Mouse (Mus musculus): Measurements from ENCODE around the gene Sirt2. TPM values are rescaled to one million over a fixed set of nuclear protein-coding genes. Genes with fewer than 3 reads are reported as not detected.
A peak's percentile ranks its signal among the peaks of the same experiment; 100 is the strongest.

Gene Sirt2
- polyA plus RNA-seq, 1 experiment from 2014 or later: 130 TPM

DNA sequence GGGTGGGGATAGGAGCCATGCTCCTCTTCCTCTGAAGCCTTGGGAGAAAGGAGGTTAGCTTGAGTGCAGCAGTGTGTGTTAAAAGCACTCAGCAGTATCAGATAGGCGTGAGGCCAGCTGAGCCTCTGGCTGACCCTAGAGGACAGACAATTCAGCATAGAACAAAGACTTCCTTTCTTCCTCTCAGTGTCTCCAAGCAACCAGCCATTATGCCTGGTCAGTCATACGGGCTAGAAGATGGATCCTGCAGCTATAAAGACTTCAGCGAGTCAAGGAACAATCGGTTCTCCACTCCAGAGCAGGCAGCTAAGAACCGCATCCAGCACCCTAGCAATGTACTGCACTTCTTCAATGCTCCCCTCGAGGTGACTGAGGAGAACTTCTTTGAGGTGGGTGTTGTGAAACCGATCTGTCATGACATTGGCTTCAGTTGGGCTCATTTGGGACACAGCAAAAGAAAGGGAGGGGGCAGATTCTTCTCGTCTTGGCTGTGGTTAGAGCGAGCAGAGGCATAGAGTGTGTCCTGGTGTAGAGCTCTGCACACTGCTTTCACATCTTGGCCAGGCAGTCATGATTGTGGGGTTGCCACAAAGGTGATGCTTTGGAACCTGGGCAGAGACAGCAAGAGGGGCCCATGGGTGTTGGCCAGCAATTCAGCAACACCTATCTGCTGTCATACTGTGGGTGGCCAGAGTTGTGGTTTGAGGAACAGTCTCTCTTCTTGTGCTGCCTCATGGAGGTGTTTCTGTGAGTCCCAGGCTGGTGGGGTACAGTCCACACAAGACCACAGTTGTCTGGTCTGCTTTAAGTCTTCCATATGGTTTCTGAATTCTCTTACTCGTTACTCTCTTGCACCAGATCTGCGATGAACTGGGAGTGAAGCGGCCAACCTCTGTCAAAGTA lies 54.1 kb downstream of the Sirt2 start:
- WGBS: 36% methylated on average over 12 of the region's 12 CpGs
- Histone ChIP-seq H3K4me2 (ENCODE audit: low read length) (no peak overlapping the region), H3K4me3 (ENCODE audit: low read length) (no peak overlapping the region), H3K36me3 (ENCODE audit: control insufficient read depth, insufficient read depth, low read length) (peaks cover 60% of the 10 kb centered on the region), H3K27me3 (replicated peaks; ENCODE audit: control insufficient read depth, insufficient read depth, low read length) (no peaks in the 10 kb centered on the region), H3K27ac (ENCODE audit: low read depth, low read length) (no peak overlapping the region), H3K9ac (ENCODE audit: low read depth, low read length) (no peak overlapping the region), H3K4me1 (ENCODE audit: control insufficient read depth, insufficient read depth, low read depth, low read length) (peaks cover 18% of the 10 kb centered on the region), H3K9me3 (ENCODE audit: control insufficient read depth, low read length) (no peaks in the 10 kb centered on the region)
- ATAC-seq: no peak; the same call in 1 of the 2 replicates

DNA sequence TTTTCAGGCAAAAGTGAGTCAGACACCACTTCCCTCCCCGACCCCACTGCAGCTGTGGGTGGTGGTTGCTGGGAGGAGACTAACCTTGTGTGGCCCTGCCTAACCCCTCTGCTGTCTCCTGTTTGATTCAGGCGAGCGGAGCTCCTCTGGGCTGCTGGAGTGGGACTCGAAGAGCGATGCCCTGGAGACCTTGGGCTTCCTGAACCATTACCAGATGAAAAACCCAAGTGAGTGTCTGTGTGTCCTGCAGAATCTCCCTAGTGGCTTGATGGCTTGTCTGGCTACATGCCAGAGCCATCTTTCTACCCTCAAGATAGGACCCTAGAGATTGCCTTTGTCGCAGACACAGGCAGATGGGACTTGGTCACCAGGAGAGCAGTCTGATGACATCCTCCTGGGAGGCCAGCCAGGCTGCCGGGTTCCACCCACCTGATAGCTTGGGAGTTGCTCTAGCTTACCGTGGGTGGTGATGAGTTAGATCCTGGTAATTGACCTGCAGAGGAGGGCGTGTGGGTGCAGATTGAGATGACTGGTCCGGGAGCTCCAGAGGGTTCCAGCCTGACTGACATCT lies 54.8 kb downstream of the Sirt2 start:
- Histone ChIP-seq H3K9ac (ENCODE audit: low read depth, low read length) (no peak overlapping the region), H3K4me2 (ENCODE audit: low read length) (no peak overlapping the region), H3K9me3 (ENCODE audit: control insufficient read depth, low read length) (no peaks in the 10 kb centered on the region), H3K4me3 (ENCODE audit: low read length) (no peak overlapping the region), H3K36me3 (ENCODE audit: control insufficient read depth, insufficient read depth, low read length) (peaks cover 53% of the 10 kb centered on the region), H3K27ac (ENCODE audit: low read depth, low read length) (no peak overlapping the region), H3K4me1 (ENCODE audit: control insufficient read depth, insufficient read depth, low read depth, low read length) (peaks cover 23% of the 10 kb centered on the region), H3K27me3 (replicated peaks; ENCODE audit: control insufficient read depth, insufficient read depth, low read length) (no peaks in the 10 kb centered on the region)
- 50% methylated on average over 10 of the region's 10 CpGs for WGBS
- ATAC-seq: no peak

DNA sequence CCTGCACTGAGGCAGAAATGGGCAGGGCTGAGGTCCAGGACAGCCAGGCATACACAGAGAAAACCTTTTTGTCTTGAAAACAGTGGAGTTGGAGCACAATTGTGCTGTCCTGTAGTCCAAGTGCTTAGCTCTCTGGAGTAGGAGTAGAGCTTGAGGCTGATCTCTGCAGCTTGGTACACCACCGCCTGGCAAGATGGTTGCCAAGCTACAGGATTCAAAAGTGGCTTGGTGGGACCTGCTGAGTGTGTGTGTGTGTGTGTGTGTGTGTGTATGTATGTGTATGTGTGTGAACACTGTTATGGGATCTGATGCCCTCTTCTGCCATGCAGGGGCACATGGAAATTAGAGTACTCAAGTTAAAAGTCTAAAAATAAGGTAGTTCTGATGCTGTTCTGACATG lies 56.0 kb downstream of the Sirt2 start:
- ATAC-seq: no peak
- 64% methylated on average over 1 of the region's 1 CpGs for WGBS
- Histone ChIP-seq H3K27ac (ENCODE audit: low read depth, low read length) (no peak overlapping the region), H3K4me3 (ENCODE audit: low read length) (no peak overlapping the region), H3K27me3 (replicated peaks; ENCODE audit: control insufficient read depth, insufficient read depth, low read length) (no peaks in the 10 kb centered on the region), H3K9me3 (ENCODE audit: control insufficient read depth, low read length) (no peaks in the 10 kb centered on the region), H3K9ac (ENCODE audit: low read depth, low read length) (no peak overlapping the region), H3K36me3 (ENCODE audit: control insufficient read depth, insufficient read depth, low read length) (peaks cover 46% of the 10 kb centered on the region), H3K4me1 (ENCODE audit: control insufficient read depth, insufficient read depth, low read depth, low read length) (peaks cover 18% of the 10 kb centered on the region), H3K4me2 (ENCODE audit: low read length) (no peak overlapping the region)

DNA sequence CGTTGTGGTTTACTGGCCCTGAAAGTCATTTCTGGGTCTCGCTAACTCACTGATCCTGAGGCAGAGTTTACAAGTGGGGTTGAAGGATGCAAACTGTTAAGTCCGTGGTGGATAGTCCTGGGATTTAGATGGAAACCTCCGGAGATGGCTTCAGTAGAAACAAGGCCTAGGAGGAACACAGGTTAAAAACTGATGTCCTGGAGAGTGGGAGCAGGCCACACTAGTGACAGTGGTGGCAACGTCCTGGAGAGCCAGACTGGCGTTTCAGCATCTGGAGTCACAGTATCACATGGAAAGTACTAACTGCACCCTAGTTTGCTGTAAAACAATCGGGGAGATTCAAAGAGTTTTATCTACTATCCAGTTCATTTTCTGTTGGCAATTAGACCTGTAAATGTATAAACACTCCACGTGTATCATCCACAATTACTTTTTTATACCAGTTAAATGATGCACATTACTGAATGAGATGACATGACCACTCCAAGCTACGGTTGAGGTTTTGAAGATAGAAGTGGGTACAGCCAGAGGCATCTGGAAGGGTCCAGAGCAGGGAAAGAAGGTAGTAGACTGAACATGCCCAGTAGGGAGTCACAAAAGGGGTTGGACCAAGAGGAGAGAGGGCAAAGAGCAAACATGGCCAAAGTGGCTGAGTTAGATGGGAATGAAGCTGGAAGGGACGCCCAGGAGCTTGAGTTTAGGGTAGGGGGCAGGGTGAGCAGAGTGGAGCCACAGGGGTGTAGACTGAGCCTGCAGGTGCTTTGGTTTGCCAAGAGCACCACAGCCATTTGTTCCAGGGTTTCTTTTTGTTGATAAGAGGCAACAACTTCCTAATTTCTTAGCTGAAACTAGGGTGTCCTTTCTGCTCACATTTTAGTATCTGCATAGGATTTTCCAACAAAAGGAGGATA lies 56.7 kb downstream of the Sirt2 start:
- no peak overlapping the region for H3K9ac ChIP-seq (ENCODE audit: low read depth, low read length)
- no peak overlapping the region for H3K4me2 ChIP-seq (ENCODE audit: low read length)
- no peaks in the 10 kb centered on the region for H3K9me3 ChIP-seq (ENCODE audit: control insufficient read depth, low read length)
- peaks cover 18% of the 10 kb centered on the region for H3K4me1 ChIP-seq (ENCODE audit: control insufficient read depth, insufficient read depth, low read depth, low read length)
- 54% methylated on average over 10 of the region's 10 CpGs for WGBS
- ATAC-seq: no peak
- peaks cover 40% of the 10 kb centered on the region for H3K36me3 ChIP-seq (ENCODE audit: control insufficient read depth, insufficient read depth, low read length)
- no peak overlapping the region for H3K4me3 ChIP-seq (ENCODE audit: low read length)
- peak overlapping the region; percentile 44; the same call in 1 of the 2 replicates for H3K27ac ChIP-seq (ENCODE audit: low read depth, low read length)
- no peaks in the 10 kb centered on the region for H3K27me3 ChIP-seq (replicated peaks; ENCODE audit: control insufficient read depth, insufficient read depth, low read length)

DNA sequence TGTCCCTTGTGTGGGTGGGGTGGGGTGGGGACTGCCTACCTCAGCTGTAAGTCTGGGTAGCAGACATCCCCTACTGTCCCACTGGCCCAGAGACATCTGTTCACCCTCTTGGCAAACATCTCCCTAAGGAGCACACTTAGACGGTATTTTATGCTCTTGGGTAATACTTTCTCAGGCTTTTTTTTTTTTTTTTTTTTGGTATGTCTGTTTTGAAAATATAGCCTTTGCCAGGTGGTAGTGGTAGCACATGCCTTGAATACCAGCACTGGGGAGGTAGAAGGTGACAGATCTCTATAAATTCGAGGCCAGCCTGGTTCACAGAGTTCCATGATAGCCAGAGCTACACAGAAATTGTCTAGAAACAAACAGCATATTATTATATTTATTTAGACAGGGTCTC lies 57.4 kb downstream of the Sirt2 start:
- no peak overlapping the region for H3K4me3 ChIP-seq (ENCODE audit: low read length)
- no peak for ATAC-seq
- no peaks in the 10 kb centered on the region for H3K27me3 ChIP-seq (replicated peaks; ENCODE audit: control insufficient read depth, insufficient read depth, low read length)
- peaks cover 33% of the 10 kb centered on the region for H3K36me3 ChIP-seq (ENCODE audit: control insufficient read depth, insufficient read depth, low read length)
- H3K27ac ChIP-seq (ENCODE audit: low read depth, low read length): no peak overlapping the region
- H3K9me3 ChIP-seq (ENCODE audit: control insufficient read depth, low read length): no peaks in the 10 kb centered on the region
- peaks cover 18% of the 10 kb centered on the region for H3K4me1 ChIP-seq (ENCODE audit: control insufficient read depth, insufficient read depth, low read depth, low read length)
- H3K4me2 ChIP-seq (ENCODE audit: low read length): no peak overlapping the region
- no peak overlapping the region for H3K9ac ChIP-seq (ENCODE audit: low read depth, low read length)
- 41% methylated on average over 2 of the region's 2 CpGs for WGBS

DNA sequence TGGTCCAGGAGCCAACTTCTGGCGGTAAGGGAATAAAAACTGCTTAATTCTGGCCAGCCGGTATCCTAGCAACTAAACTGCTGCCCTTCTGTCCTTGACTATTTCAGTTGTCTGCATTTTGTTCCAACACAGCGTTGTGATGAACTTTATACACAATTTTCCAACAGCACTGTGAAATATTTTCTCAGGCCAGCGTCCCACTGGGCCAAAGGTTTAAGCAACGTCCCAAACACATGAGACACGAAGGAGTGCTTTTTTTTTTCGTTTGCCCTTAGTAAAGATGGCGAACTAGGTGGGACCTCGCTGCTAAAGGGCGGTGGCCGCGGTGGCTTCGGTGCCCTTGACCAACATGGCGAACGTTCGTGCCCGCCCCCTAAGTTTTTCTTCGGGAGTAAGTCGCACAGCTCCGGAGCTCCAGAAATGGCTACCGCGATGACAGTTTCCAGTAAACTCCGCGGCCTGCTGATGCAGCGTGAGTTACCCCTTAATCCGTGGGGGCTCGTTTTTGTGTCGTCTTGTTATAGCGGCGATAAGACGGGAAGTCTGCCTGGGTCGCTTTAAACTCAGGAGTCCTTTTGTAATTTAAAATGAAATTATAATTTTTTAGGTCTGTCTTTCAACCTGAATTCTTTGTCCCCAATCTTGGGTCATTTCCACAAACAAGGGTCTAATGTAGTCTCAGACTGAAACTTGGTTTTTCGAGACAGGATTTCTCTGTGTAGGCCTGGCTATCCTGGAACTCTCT lies 58.6 kb downstream of the Sirt2 start, which contains the start of gene Ech1:
TSS of gene Ech1 (plus strand) at position 277 of the 745 bp plus-strand sequence.
- WGBS: 2% methylated on average over 33 of the region's 33 CpGs
- Histone ChIP-seq H3K27me3 (replicated peaks; ENCODE audit: control insufficient read depth, insufficient read depth, low read length) (no peaks in the 10 kb centered on the region), H3K9me3 (ENCODE audit: control insufficient read depth, low read length) (no peaks in the 10 kb centered on the region), H3K4me2 (ENCODE audit: low read length) (peak within 1 kb of the TSS; percentile 62), H3K27ac (ENCODE audit: low read depth, low read length) (peak within 1 kb of the TSS; percentile 73), H3K9ac (ENCODE audit: low read depth, low read length) (peak within 1 kb of the TSS; percentile 70), H3K4me3 (ENCODE audit: low read length) (peak within 1 kb of the TSS; percentile 52), H3K36me3 (ENCODE audit: control insufficient read depth, insufficient read depth, low read length) (peaks cover 29% of the 10 kb centered on the region), H3K4me1 (ENCODE audit: control insufficient read depth, insufficient read depth, low read depth, low read length) (peaks cover 13% of the 10 kb centered on the region)
- ATAC-seq: peak; percentile 91

DNA sequence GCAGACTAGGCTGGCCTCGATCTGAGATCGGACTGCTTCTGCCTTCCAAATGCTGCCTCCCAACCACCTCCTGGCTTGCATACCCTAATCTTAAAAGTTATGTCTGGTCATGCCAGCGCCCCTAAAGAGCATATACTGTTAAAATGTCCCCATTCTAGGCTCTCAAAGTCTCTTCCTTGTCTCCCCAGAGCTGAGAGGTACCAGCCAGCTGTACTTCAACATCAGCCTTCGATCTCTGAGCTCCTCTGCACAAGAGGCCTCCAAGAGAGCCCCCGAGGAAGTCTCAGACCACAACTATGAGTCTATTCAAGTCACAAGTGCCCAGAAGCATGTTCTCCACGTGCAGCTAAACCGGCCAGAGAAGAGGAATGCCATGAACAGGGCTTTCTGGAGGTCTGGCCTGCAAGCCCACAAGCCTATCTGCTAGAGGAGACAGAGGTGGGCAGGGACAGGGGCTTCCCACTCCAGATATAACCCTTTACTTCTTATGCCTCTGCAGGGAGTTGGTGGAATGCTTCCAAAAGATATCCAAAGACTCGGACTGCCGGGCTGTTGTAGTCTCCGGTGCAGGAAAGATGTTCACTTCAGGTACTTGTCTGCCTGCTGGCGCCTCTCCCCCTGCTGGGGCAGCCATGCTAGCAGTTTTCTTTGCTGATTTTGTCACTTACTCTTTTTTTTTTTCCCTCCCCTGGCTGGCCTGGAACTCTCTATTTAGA lies 59.3 kb downstream of the Sirt2 start:
- Histone ChIP-seq H3K27me3 (replicated peaks; ENCODE audit: control insufficient read depth, insufficient read depth, low read length) (no peaks in the 10 kb centered on the region), H3K9ac (ENCODE audit: low read depth, low read length) (peak overlapping the region; percentile 70), H3K9me3 (ENCODE audit: control insufficient read depth, low read length) (no peaks in the 10 kb centered on the region), H3K4me1 (ENCODE audit: control insufficient read depth, insufficient read depth, low read depth, low read length) (peaks cover 13% of the 10 kb centered on the region), H3K36me3 (ENCODE audit: control insufficient read depth, insufficient read depth, low read length) (peaks cover 28% of the 10 kb centered on the region), H3K4me2 (ENCODE audit: low read length) (peak overlapping the region; percentile 62), H3K4me3 (ENCODE audit: low read length) (peak overlapping the region; percentile 52), H3K27ac (ENCODE audit: low read depth, low read length) (peak overlapping the region; percentile 73)
- WGBS: 52% methylated on average over 11 of the region's 11 CpGs
- ATAC-seq: no peak

DNA sequence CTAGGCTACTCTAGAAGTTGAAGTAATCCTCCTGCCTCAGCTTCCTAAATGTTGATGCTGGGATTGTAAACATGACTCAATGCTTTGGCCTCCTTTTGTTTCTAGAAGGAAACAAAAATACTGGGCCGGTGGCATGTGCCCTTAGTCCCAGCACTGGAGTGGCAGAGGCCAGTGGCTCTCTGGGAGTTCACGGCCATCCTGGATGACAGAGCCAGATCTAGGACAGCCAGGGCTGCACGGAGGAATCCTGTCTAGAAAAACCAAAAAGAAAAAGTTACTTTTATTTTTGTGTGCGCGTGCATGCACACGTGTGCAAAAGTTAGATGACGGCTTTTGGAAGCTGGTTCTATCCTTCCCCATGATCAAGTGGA lies 59.9 kb downstream of the Sirt2 start:
- Histone ChIP-seq H3K27ac (ENCODE audit: low read depth, low read length) (no peak overlapping the region; the same call in 1 of the 2 replicates), H3K27me3 (replicated peaks; ENCODE audit: control insufficient read depth, insufficient read depth, low read length) (no peaks in the 10 kb centered on the region), H3K9me3 (ENCODE audit: control insufficient read depth, low read length) (no peaks in the 10 kb centered on the region), H3K36me3 (ENCODE audit: control insufficient read depth, insufficient read depth, low read length) (peaks cover 28% of the 10 kb centered on the region), H3K4me1 (ENCODE audit: control insufficient read depth, insufficient read depth, low read depth, low read length) (peaks cover 12% of the 10 kb centered on the region), H3K4me2 (ENCODE audit: low read length) (no peak overlapping the region), H3K9ac (ENCODE audit: low read depth, low read length) (peak overlapping the region; percentile 70; the same call in 1 of the 2 replicates), H3K4me3 (ENCODE audit: low read length) (no peak overlapping the region)
- 90% methylated on average over 7 of the region's 7 CpGs for WGBS
- ATAC-seq: no peak

Data from hindbrain, embryonic 16.5 days (tissue).